Mouse (Mus musculus): Measurements from ENCODE around the gene Lce6a.

Lce6a gene

GRCm38 (mm10) chr3:92621560-92621959 lies at the start of gene Lce6a:
Lce6a (minus strand) TSS chr3:92621660.
- no peak for DNase-seq (ENCODE audit: low read depth, low spot score)

- DNase-seq (ENCODE audit: low read depth, low spot score) = no peak
Observed at GRCm38 (mm10) chr3:92670215-92670614, 48.8 kb upstream of the Lce6a start, which contains the start of gene Lce1a2. Lce1a2 (minus strand) TSS chr3:92670315.

- no peak for DNase-seq (ENCODE audit: low read depth, low spot score)
Observed at GRCm38 (mm10) chr3:92656826-92657225, 35.4 kb upstream of the Lce6a start, which contains the start of gene Lce1b. Lce1b (minus strand) TSS chr3:92656926.

- DNase-seq (ENCODE audit: low read depth, low spot score) = no peak
Observed at GRCm38 (mm10) chr3:92648207-92648606, 26.7 kb upstream of the Lce6a start, which contains the start of gene Lce1a1. Lce1a1 (minus strand) TSS chr3:92648307.

GRCm38 (mm10) chr3:92639854-92640253 lies 18.4 kb upstream of the Lce6a start:
- DNase-seq (ENCODE audit: low read depth, low spot score) = no peak

- DNase-seq (ENCODE audit: low read depth, low spot score) = no peak
Observed at GRCm38 (mm10) chr3:92638653-92638991, 17.2 kb upstream of the Lce6a start.

DNA sequence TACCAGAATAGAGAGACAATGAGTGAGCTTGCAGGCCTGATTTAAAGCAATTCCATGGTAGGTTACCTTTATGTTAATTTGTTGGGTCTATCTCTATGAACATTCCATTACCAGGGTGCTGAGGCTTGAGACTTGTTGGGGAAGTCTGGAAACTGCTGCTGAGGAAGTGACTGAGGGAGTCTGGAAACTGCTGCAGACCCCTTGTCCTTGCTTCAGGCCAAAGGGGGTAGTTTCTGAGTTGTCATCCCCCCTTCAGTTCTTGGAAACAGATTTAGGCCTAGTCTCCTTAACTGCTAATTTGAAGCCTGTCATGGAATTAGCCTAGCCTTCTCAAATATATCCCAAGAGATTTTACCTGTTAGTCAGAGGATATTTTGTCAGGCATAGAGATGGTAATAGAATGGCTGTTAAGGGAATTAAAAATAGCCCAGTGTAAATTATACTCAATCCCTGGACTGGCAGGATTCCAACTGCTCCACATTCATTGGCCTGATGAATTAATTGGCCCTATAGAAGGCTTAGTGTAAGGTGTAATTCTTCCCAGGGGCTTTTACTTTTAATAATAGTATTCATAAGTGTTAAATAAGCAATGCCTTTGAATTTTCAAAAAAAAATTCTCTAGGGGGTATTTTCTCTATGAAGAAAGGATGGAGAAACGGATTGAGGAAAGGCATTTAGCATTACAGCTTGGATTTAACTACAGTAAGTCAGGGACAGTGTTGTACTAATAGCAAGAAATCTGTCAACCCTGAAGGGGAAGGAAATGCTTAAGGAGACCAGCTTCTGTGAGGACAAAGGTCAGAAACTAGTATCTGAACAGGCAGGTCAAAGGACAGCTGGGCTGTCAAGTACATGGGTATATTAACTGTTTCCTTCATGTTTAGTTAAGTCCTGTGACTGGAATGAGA lies 16.5 kb upstream of the Lce6a start:
- no peak for DNase-seq (ENCODE audit: low read depth, low spot score)

DNA sequence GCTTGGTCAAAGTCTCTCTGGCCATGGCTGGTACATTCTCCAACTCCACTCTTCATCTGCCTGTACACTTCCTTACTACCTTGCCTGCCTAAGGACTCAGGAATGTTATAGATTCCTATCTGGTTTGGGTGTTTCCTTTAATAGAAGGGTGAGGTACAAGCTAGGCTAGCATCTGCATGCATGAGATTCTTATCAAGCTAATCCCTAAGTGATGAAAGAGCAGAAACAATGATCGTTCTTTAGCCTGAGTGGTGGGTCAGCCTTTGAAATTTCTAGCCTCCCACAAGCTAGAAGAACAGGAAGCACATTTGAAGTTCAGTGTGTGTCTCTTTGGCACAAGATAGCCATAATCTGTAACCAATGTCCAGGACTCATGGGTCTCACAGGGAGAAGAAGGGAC lies 11.7 kb downstream of the Lce6a start:
- no peak for DNase-seq (ENCODE audit: low read depth, low spot score)

DNA sequence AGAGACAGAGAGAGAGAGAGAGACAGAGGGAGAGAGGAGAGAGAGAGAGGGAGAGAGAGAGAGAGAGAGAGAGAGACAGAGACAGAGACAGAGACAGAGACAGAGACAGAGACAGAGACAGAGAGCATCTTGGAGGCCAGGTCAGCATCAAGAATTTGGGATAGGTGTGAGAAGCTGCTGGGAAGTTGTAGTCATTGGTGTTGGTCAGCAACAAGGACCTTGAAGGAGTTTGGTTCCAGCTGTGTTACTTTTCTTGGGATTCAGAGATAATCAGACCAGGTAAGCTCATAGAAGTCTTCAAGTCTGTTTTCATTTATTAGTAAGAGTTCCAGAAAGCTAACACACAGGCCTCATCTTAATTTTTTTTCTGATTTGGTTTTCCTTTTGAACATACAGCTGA lies 14.1 kb downstream of the Lce6a start, which contains the start of gene 2210017I01Rik:
Gene 2210017I01Rik (minus strand): TSS at position 101 of the 400 bp plus-strand sequence.
- DNase-seq (ENCODE audit: low read depth, low spot score) = no peak

DNA sequence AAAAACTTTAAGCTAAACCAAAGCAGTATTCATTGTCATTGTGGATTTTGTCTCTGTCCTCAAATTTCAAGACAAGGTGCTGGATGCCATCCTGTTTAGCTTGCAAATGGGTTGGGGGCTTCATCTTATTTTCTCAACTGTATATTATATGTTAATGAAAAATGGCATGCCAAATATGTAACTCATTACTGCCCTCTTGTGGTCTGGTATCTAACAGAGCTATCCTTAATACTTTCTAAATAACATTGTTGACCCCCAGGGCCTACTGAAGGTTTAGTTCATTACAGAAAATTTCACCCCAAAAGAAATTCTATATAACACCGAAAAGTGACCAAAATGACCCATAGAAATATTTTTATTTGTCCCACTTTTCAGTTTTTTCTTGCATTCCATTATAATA lies 19.3 kb downstream of the Lce6a start:
- DNase-seq (ENCODE audit: low read depth, low spot score) = peak; percentile 4

GRCm38 (mm10) chr3:92600456-92600855 lies 21.0 kb downstream of the Lce6a start:
- DNase-seq (ENCODE audit: low read depth, low spot score) = no peak

GRCm38 (mm10) chr3:92599973-92600372 lies 21.5 kb downstream of the Lce6a start:
- no peak for DNase-seq (ENCODE audit: low read depth, low spot score)

- no peak for DNase-seq (ENCODE audit: low read depth, low spot score)
Observed at GRCm38 (mm10) chr3:92598429-92598828, 23.0 kb downstream of the Lce6a start.

DNA sequence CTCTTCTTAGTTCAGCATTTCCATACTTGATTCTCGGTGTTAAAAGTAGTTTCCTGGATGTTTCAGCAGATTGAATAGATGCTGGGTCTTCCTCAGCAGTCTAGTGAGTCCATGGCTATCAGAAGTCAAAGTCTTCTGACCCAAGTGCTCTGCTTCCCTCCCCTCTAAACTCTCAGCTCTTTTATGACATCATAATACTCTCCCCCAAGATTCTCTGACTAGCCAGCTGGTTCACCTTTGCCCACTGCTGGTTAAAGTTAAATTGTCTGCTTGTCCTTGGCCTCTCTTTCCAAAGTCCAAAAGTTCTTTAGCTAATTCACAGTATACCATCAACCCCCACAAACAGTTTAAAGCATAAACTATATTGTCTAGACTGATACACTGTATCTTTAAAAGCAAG lies 32.6 kb downstream of the Lce6a start, which contains the start of gene Smcp:
Gene Smcp (minus strand): TSS at position 140 of the 400 bp plus-strand sequence.
- no peak for DNase-seq (ENCODE audit: low read depth, low spot score)

GRCm38 (mm10) chr3:92587190-92587589 lies 34.3 kb downstream of the Lce6a start:
- DNase-seq (ENCODE audit: low read depth, low spot score) = no peak

DNA sequence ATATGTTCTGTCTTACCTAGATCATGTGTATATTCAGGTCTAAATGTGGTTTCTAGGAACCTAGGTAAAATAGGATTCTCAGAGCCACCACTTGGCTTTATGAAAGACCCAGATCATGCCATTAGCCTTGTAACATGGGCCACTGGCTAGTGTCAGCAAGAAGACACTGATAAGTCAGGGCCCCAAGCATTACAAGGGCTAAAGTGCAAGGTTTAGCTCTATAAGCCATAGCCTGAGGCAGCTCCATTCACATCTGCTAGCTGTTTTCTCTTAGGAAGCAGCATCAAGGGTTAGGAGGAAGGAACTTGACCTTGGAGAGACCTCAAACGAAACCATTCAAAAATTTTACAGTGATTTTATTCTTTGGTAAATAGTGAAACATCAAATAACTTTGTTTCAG lies 36.4 kb downstream of the Lce6a start:
- no peak for DNase-seq (ENCODE audit: low read depth, low spot score)

DNA sequence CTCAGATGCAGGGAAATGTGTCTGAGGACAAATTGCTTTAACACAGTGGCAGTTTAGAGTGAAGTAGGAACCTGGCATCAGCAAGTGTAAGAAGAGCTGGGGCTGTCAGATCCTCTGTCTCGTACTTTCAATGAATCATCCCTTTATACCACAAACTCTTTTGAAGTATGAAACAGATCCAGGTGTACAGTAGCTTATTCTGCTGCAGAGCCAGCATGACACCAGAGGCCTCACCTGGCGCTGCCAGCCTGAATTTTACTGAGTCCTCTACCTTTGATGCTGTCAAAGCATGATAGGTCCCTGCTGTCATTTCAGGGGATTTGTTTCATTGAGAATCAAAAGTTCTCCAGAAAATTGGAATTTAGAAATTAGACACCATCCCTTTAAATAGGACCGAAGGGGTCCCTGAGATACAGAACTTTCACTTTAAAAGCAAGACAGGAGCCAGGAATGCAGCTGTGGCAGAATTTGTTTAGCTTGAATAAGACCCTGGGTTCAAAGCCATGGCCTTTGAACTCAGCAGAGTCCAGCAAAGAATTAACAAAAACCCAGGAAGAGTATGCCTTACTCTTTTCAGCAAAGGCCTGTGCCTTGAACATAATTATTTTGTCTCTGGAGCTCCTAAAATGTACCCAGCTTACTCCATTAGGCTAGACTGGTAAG lies 38.2 kb downstream of the Lce6a start:
- DNase-seq (ENCODE audit: low read depth, low spot score) = no peak

DNA sequence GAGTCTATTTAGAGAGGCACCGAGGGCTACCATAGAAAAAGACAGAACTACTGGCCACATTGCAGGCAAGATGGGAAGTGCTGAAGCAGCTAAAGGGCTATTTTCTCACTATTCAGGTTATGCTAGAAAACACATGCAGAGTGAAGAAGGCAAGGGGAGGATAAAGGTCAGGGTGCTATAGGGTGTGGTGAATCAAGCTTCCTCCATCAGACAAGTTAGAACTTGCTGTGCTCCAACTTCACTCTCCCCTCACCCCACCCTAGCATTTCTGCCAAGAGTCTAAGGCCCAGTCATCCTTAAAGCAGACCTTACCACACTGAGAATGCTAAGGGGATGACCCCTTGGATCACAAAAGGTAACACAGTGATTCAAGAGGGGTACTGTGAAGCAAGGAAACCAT lies 42.0 kb downstream of the Lce6a start:
- no peak for DNase-seq (ENCODE audit: low read depth, low spot score)

GRCm38 (mm10) chr3:92578652-92579413 lies 42.6 kb downstream of the Lce6a start:
- DNase-seq (ENCODE audit: low read depth, low spot score) = no peak

- no peak for DNase-seq (ENCODE audit: low read depth, low spot score)
Observed at GRCm38 (mm10) chr3:92573449-92574041, 47.9 kb downstream of the Lce6a start, which contains the start of gene Ivl. Ivl (minus strand) TSS chr3:92573735.

GRCm38 (mm10) chr3:92572514-92573155 lies 48.8 kb downstream of the Lce6a start:
- DNase-seq (ENCODE audit: low read depth, low spot score) = no peak

All from embryo, embryonic 11.5 days (tissue).